Mouse (Mus musculus) heart, adult 2 months (tissue): Measurements from ENCODE around the gene Nudc.

Experiments
- CTCF ChIP-seq: fragments of 200-600 bp; IDR thresholded peaks from 2 replicates; pipeline ENCODE4 v1.8.1; 2022; ENCODE audit warnings: antibody characterized with exemption, mild to moderate bottlenecking, moderate library complexity
- EP300 ChIP-seq: fragments of 200-500 bp; IDR thresholded peaks from 2 replicates; pipeline ENCODE4 v1.6.1; 2011; ENCODE audit warnings: low read depth, low read length, control low read depth; ENCODE audit not compliant: insufficient read depth
- POLR2A ChIP-seq: fragments of 200-500 bp; IDR thresholded peaks from 2 replicates; pipeline ENCODE4 v1.6.1; 2011; ENCODE audit warnings: mild to moderate bottlenecking, low read depth, low read length, control low read depth; ENCODE audit not compliant: insufficient read depth

DNA sequence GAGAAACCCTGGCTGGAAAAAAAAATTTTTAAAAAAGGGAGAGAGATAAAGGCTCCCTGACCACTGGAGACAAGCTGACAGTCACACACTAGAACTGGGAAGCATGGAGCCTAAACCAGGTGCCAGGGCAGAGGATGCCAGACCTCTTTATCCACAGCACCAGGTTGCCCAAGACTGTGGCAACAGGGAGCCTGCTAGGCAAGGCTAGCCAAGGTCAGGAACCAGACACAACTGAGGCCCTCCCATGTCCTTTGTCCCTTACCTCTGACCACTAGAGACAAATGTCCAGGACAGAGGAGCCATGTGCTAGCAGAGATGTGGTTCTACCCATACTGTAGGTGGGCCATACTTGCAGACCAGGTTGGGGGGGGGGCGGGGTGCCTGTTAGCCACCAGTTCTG lies 6.2 kb upstream of the Nudc start:
- TF ChIP-seq CTCF (no peak), POLR2A (no peak), EP300 (no peak)
